Mouse (Mus musculus) megakaryocyte, embryonic 14.5 days (primary cell): ENCODE results near the gene Traf6.

Source experiments
- FLI1 ChIP-seq: IDR thresholded peaks from 2 replicates; pipeline ENCODE4 v1.6.1; 2012; ENCODE audit warnings: low read length, inconsistent platforms, mixed read lengths
- GATA1 ChIP-seq: IDR thresholded peaks from 3 replicates; pipeline ENCODE4 v1.6.1; 2012; ENCODE audit warnings: mixed read lengths, low read length, inconsistent platforms, borderline replicate concordance

- TF ChIP-seq GATA1 (no peak), FLI1 (no peak)
Observed at GRCm38 (mm10) chr2:101729472-101729871, 51.2 kb downstream of the Traf6 start.
